Mouse (Mus musculus): ENCODE results near the gene Col24a1.

- TF ChIP-seq CTCF (IDR thresholded peaks at IDR 0.05; ENCODE audit: control insufficient read depth, insufficient read depth, insufficient replicate concordance, low read depth, low read length): no peak
- no peak for TF ChIP-seq POLR2A (IDR thresholded peaks at IDR 0.05; ENCODE audit: control insufficient read depth, low read depth, low read length)
These were observed 257.9 kb downstream of the Col24a1 start for GRCm38 (mm10) chr3:145550216-145550615.

Data from testis, adult 2 months (tissue).